Mouse (Mus musculus): Measurements from ENCODE around the gene Msl2. TPM values are rescaled to one million over a fixed set of nuclear protein-coding genes. Genes with fewer than 3 reads are reported as not detected.

Gene Msl2
- total RNA-seq, 2 experiments from 2014 or later: 33.6 to 34.1 TPM

DNA sequence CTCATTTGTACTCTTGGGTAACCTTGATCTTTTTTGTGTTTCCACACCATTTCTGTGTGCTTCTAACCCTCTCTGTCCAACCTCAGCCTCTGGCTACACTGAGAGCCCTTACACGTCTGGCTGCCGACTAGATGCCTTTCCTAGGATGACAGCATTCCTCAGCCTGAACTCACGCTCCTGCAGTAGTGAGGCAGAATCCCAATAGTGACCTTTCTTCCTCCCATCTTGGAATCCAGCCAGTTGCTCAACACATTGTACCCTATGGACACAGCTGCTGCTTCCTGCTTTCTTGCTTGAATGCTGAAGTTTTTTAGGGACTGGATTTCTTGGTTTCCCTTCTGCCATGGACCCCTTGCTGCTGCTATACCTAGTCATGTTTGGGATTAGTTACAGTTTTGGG is 36.1 kb downstream of the Msl2 start:
- intact Hi-C loops (cut with DNase I): no loop called here
- peak; percentile 13 to 37 for DNase-seq

DNA sequence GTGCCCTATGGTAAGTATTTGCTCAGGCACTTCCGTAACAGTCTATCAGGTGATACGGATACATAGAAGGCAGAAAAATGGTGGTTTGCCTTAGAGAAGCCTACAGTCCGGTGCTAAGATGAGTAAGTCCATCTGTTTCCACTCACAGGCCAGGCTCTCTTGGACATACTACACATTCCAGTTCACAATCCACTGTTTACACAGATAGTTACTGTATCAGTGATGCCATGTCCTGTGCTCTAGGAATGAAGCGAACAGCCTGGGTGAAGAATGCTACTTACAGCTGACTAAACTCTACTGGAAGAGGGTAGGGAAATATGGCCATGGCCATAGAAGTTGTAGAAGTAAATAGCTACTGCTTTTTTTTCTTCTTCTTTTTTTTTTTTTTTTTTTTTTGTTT is 39.4 kb downstream of the Msl2 start:
- intact Hi-C loops (cut with DNase I): no loop called here

DNA sequence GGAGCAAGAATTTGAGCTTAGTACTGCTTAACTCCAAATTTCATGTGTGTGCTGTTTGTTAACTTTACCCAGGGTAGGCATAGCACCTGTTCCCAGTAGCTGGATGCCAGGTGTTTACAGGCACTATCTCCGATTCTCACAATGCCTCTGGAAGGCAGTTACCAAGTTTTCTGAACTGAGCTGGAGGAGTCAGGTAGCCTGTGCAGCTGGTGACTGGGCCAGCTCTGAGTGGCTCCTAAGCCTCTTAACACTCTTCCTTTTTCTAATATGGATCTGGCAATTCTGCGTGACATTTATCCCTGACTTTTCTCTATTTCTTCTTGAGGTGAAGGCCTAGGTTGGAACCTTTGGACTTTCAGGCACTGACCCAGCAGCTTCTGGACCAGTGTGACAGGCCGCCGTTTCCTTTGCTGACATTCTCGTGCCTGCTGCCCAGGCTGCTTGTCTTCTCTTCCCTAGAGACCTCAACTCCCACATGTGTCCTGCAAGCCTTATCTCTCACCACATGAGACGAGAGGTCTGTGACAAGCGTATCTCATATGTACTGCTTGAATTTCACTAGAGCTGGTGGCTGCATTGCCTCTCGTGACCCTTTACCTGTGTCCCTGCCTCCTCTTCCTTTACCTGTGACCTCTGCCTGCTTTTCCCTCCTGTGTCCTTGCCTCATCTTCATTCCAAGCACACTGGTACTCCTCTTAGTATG is 40.4 kb downstream of the Msl2 start:
- DNase-seq: no peak
- intact Hi-C loops (cut with DNase I): no loop called here

More for the DNA sequence above, 39.4 kb downstream of the Msl2 start:
- DNase-seq: no peak

DNA sequence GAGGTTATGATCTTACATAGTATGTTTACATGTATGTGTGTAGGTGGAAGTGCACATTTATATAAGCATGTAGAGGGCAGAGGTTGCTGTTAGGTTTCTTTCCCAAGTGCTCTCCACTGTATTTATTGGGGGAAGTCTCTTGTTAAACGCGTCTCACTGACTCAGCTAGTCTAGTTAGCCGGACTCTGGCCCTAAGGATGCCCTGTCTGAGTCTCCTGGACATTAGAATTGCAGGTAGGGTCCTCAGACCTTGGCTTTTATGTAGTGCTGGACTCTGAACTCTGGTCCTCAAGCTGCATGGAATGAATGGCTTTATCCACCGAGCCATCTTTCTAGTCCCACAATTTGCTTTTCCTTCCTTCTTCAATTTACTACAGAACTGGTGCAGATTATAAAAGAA is 69.7 kb downstream of the Msl2 start:
- intact Hi-C loops (cut with DNase I): no loop called here

DNA sequence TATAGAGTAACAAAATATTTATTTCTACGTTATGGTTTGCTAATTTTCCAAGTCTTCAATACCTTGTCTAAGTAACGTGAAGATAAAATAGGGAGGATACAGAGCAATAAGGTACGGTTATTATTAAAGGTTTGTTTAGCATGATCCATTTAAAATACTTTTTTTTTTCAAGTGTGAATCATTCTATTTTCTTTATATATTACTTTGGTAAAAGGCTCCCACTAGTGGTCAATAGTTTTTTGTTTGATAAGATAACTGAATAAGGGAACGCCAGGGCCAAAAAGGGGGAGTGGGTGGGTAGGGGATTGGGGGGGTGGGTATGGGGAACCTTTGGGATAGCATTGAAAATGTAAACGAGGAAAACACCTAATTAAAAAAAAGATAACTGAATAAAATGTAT is 79.0 kb downstream of the Msl2 start:
- DNase-seq: no peak
- intact Hi-C loops (cut with DNase I): loop anchor here (10.0 kb wide), 2 partner anchors 148 to 238 kb away; no protein-coding TSS in a partner anchor

More for the DNA sequence above, 69.7 kb downstream of the Msl2 start:
- no peak for DNase-seq

Other genes with a start within 250 kb of the Msl2 start
- gene Pccb, start 39.2 kb upstream of the Msl2 start, total RNA-seq (2021): 10 to 100 TPM; 89.0 to 93.4 TPM
- gene Ppp2r3a, start 177.7 kb downstream of the Msl2 start, total RNA-seq (2021): 100 to 1,000 TPM; 201 to 214 TPM